Mouse (Mus musculus) heart, postnatal 0 days (tissue): ENCODE measurements around the gene Casp3. TPM values are rescaled to one million over a fixed set of nuclear protein-coding genes. Genes with fewer than 3 reads are reported as not detected.

Source experiments
- ATAC-seq: fragments of 200-750 bp; cut with Nextera tagmentation; 2 replicates; pipeline ENCODE4 v1.8.0; 2017; ENCODE audit warnings: low read depth, moderate number of reproducible peaks, moderate library complexity; ENCODE audit not compliant: insufficient read depth
- DNase-seq: peaks from one replicate; pipeline ENCODE4 v3.0.0-alpha.2; 2016; ENCODE audit warnings: low spot score
- H3K27ac ChIP-seq: fragments of 300-500 bp; sonication (generic); 2 replicates; pipeline ENCODE4 v1.5.1; 2014; ENCODE audit warnings: low read depth, mild to moderate bottlenecking
- H3K27me3 ChIP-seq: fragments of 300-500 bp; sonication (generic); 2 replicates; pipeline ENCODE4 v1.6.1; 2014; ENCODE audit warnings: low read length, mixed read lengths; ENCODE audit not compliant: control insufficient read depth, insufficient read depth
- H3K36me3 ChIP-seq: fragments of 300-500 bp; sonication (generic); replicated peaks from 2 replicates; pipeline ENCODE4 v1.6.1; 2014; ENCODE audit warnings: low read length, mixed read lengths; ENCODE audit not compliant: control insufficient read depth, insufficient read depth
- H3K4me1 ChIP-seq: fragments of 300-500 bp; sonication (generic); 2 replicates; pipeline ENCODE4 v1.6.1; 2014; ENCODE audit warnings: antibody characterized with exemption; ENCODE audit not compliant: control insufficient read depth, insufficient read depth
- H3K4me2 ChIP-seq: fragments of 300-500 bp; sonication (generic); 2 replicates; pipeline ENCODE4 v1.6.1; 2014; ENCODE audit warnings: low read depth, mild to moderate bottlenecking, low read length, moderate library complexity
- H3K4me3 ChIP-seq: fragments of 300-500 bp; sonication (generic); 2 replicates; pipeline ENCODE4 v1.5.1; 2014; ENCODE audit warnings: low read depth, low read length
- H3K9ac ChIP-seq: fragments of 300-500 bp; sonication (generic); replicated peaks from 2 replicates; pipeline ENCODE4 v1.6.1; 2014; ENCODE audit warnings: low read depth, low read length, mixed read lengths
- H3K9me3 ChIP-seq: fragments of 300-500 bp; sonication (generic); replicated peaks from 2 replicates; pipeline ENCODE4 v1.6.1; 2016; ENCODE audit warnings: low read length; ENCODE audit not compliant: control insufficient read depth
- CTCF ChIP-seq: IDR thresholded peaks from 2 replicates; pipeline ENCODE4 v1.5.1; 2016; ENCODE audit warnings: antibody characterized with exemption, control low read depth, low read depth
- EP300 ChIP-seq: IDR thresholded peaks from 2 replicates; pipeline ENCODE4 v1.6.1; 2016; ENCODE audit warnings: antibody characterized with exemption, low read depth
- WGBS: fragments of 180-500 bp; shearing (Covaris S2); extraction: QIAGEN DNeasy Blood & Tissue Kit; methylation state at CpG from one replicate; pipeline ENCODE4 v1.1.7; 2014; 5-methylcytosine and 5-hydroxymethylcytosine counted together
- polyA plus RNA-seq: library from polyadenylated mRNA; unstranded; fragments of >200 nt; fragmentation: Nextera tagmentation; extraction: Ambion mirVana; gene quantifications from 2 replicates; pipeline ENCODE4 v1.2.1, GENCODE M21; 2015
- total RNA-seq: library from RNA; depleted of rRNA; stranded (reverse); fragments of >200 nt; gene quantifications from 2 replicates; pipeline ENCODE4 v1.2.3, GENCODE M21; 2014; ENCODE audit warnings: low replicate concordance

The Casp3 gene
- total and polyA plus RNA-seq, 2 experiments from 2014 or later: 11.8 to 28.6 TPM

DNA sequence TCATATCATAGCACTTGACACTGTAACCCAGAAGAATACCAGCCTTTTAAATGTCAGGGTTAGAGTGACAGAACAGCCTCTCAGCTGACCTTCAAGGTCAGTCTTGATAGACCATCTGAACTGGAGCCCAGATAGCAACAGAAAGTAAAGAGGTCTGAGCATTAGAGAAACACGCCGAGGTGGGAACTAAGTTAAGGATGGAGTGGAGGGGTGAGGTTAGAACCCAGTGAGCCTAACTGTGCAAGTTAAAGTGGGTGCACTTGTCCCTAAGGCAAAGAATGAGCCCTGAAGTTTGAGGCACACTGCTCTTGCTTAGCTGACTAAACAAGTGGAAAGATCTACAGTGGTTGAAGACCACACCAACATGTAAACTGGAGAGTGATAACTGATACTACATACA, 19.0 kb upstream of the Casp3 start:
- Histone ChIP-seq H3K9ac (no peak overlapping the region), H3K4me2 (no peak overlapping the region), H3K36me3 (0 out of 2 replicates have a peak, but pooled peaks cover 3% of the 10 kb centered on the region), H3K27me3 (no peaks in the 10 kb centered on the region), H3K4me1 (peaks cover 7% of the 10 kb centered on the region; the same call in 1 of the 2 replicates), H3K9me3 (no peaks in the 10 kb centered on the region), H3K27ac (no peak overlapping the region), H3K4me3 (no peak overlapping the region)
- TF ChIP-seq EP300: no peak
- TF ChIP-seq CTCF: no peak
- ATAC-seq: no peak
- DNase-seq: no peak
- 44% methylated on average over 2 of the region's 2 CpGs for WGBS

DNA sequence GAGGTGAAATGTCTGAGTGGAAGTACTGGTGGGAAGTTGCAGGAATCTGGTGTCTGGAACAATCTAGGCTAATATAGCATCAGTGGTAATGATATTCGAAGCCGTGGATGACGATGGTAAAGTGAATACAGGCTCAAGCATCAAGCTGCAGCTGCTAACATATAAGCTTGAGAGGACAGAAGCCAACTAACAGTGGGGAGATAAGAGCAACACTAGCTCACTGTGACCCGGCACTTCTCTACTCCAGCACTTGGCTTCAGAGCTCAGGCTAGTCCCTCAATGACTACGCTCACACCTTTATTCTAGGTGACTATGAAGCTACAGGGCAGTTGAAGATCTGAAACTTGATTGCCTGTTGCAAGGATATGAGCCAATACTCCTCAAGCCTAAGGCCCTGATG, 18.3 kb upstream of the Casp3 start:
- Histone ChIP-seq H3K36me3 (0 out of 2 replicates have a peak, but pooled peaks cover 3% of the 10 kb centered on the region), H3K4me2 (no peak overlapping the region), H3K4me1 (peaks cover 3% of the 10 kb centered on the region; the same call in 1 of the 2 replicates), H3K27me3 (no peaks in the 10 kb centered on the region), H3K4me3 (no peak overlapping the region), H3K9me3 (no peaks in the 10 kb centered on the region), H3K9ac (no peak overlapping the region), H3K27ac (no peak overlapping the region)
- 51% methylated on average over 5 of the region's 5 CpGs for WGBS
- DNase-seq (peak; percentile 18), ATAC-seq (no peak)
- TF ChIP-seq CTCF: no peak
- TF ChIP-seq EP300: no peak

DNA sequence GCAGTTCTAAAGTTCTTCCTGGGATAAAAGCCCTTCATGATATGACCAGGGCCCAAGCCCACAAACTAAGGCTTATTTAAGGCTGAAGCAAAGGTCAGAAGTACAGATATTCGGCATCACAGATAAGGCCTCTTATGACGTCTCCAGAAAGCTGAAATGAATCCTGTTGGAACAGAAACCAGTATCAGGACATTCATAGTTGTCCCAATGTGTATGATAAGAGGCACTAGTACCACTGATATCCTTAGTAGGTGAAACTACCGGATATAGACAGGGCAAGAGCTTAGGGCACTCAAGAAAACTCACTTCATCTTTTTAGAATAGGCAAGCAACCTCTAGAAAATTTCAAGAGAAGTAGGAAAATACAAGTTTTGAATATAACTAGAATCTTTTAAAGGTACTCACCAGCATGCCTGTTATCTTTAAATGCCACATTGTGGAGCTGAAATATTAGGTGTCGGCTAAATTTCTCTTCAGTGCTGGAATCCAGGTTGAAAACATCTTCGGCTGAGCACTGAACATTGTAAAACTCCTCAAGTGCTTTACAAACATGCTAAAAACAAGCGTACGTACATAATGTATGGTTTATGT, 17.7 kb upstream of the Casp3 start:
- no peak overlapping the region for H3K27ac ChIP-seq
- DNase-seq (no peak), ATAC-seq (no peak)
- H3K4me2 ChIP-seq: no peak overlapping the region
- 62% methylated on average over 7 of the region's 7 CpGs for WGBS
- H3K27me3 ChIP-seq: no peaks in the 10 kb centered on the region
- no peak for TF ChIP-seq EP300
- no peak for TF ChIP-seq CTCF
- no peaks in the 10 kb centered on the region for H3K9me3 ChIP-seq
- H3K9ac ChIP-seq: no peak overlapping the region
- H3K36me3 ChIP-seq: 0 out of 2 replicates have a peak, but pooled peaks cover 3% of the 10 kb centered on the region
- H3K4me3 ChIP-seq: no peak overlapping the region
- peaks cover 3% of the 10 kb centered on the region; the same call in 1 of the 2 replicates for H3K4me1 ChIP-seq

DNA sequence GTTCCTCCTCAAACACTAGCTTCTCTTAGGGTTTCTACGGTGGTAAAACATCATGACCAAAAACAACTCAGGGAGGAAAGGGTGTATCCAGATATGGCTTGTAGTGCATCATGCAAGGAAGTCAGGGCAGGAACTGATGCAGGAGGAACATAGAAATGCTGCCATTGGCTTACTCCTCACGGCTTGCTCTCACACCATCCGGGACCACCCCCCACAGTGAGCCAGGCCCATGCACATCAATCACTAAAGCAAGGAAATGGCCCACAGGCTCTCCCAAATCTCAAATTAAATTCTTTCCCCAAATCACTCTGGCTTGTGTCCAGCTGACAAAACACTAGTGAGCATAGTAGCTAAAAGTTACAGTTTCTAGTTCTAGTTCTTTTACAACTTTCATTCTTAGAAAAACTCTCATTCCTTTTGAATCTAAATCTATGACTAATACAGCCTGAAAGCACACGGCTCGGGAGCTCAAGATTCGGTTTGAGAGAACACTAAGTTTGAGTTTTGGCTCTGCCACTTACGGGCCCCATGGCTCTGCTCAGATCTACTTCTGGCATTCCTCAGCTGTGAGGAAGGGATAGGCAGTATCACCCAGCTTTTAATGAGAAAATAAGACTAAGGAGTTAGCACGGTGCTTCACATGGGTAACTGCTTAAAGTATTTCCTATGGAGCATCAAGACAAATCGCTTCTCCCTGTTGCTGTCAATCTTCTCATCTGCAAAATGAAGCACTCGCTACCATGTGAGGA, 16.0 kb upstream of the Casp3 start:
- Histone ChIP-seq H3K4me3 (no peak overlapping the region), H3K9ac (no peak overlapping the region), H3K36me3 (peaks cover 16% of the 10 kb centered on the region), H3K4me2 (no peak overlapping the region), H3K27ac (no peak overlapping the region), H3K9me3 (no peaks in the 10 kb centered on the region), H3K27me3 (no peaks in the 10 kb centered on the region), H3K4me1 (peaks cover 3% of the 10 kb centered on the region; the same call in 1 of the 2 replicates)
- 65% methylated on average over 10 of the region's 10 CpGs for WGBS
- TF ChIP-seq EP300 (no peak), CTCF (no peak)
- DNase-seq: no peak
- ATAC-seq: no peak

DNA sequence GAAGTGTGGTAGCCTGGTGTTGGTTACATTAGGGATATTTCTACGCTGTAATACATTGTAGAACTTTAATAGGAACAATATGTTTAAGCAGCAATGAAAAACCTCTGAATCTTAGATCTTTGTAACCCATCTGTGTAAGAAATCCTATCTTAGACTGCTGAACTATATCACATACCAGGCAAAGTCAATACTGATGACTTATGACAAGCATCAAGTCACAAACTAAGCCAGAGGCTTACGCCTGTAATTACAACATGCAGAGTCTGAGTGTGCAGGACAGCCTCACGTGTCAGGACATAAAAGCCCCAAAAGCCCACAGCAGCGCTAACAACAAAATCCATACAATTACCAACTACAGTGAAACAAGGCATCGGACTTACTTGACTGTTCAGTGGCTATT, 13.5 kb upstream of the Casp3 start:
- no peak for DNase-seq
- 91% methylated on average over 5 of the region's 5 CpGs for WGBS
- Histone ChIP-seq H3K36me3 (peaks cover 23% of the 10 kb centered on the region), H3K4me1 (peaks cover 3% of the 10 kb centered on the region; the same call in 1 of the 2 replicates), H3K9me3 (no peaks in the 10 kb centered on the region), H3K27ac (no peak overlapping the region), H3K4me2 (no peak overlapping the region), H3K27me3 (no peaks in the 10 kb centered on the region), H3K4me3 (no peak overlapping the region), H3K9ac (no peak overlapping the region)
- TF ChIP-seq EP300 (no peak), CTCF (no peak)
- no peak for ATAC-seq
